Mouse (Mus musculus) layer of hippocampus, postnatal 36 days (tissue): Measurements from ENCODE around the gene Hivep3. TPM values are rescaled to one million over a fixed set of nuclear protein-coding genes. Genes with fewer than 3 reads are reported as not detected.

Source experiments
- DNase-seq, 2 experiments: peaks; one replicate each; pipeline ENCODE4 v3.0.0; 2022
- total RNA-seq, 2 experiments: library from RNA; stranded (reverse); gene quantifications; 2 replicates each; pipeline ENCODE4 v1.2.3; 2021

The Hivep3 gene
- total RNA-seq, 2 experiments from 2014 or later: 49.0 to 52.0 TPM

- no peak for DNase-seq
These were observed 289.7 kb downstream of the Hivep3 start for GRCm38 (mm10) chr4:120023221-120023840.

- DNase-seq: peak; percentile 68 to 71
These were observed 290.5 kb downstream of the Hivep3 start for GRCm38 (mm10) chr4:120024071-120024470.

DNA sequence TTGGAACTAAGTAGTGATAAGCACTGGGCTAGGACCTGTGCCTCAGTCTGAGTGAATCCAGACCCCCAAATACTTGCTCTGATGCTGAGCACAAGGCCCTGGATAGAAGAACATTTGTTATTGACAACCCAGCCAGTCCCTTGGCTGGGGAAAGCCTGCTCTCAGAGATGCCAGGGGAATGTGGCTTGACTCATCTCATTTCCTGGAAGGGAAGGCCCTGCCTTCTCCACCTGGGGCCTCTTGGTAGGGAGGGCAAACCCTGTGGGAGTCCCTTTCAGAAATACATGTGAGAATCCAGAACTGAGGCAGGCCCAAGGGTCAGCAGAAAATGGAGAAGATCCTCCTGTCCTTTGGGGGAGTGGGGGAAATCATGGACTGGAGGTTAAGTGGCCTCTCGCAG, 294.1 kb downstream of the Hivep3 start:
- DNase-seq: no peak

- no peak for DNase-seq
These were observed 296.4 kb downstream of the Hivep3 start for GRCm38 (mm10) chr4:120029937-120030336.

DNA sequence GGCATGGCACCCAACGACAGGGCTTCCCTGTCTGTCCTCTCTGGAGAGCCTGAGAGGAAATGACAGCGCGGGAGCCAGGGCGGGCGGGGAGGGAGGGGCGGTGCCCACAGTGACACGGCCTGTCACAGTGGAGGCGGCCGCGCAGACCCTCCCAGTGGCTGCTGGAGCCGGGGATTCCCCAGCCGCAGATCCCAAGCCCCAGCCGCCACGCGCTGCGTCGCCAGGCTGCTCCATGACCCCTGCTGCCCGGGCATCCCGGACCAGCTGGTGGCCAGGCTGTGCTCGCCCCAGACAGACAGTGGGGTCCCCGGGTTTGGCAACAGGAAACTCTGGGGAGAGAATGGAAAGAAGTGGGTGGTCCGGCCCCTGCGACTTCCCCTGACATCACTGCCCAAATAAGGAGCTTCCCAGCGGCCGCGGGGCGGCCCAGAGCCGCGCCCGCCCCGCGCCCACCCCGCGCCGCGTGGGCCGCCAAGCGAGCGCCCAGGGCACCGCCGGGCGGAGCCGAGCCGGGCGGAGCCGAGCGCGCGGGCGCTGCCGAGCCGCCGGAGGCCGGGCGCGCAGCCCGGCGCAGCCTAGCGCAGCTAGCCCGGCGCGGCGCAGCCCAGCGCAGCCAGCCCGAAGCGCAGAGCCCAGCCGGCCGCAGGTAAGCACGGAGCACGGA, 298.9 kb downstream of the Hivep3 start:
- DNase-seq: peak; percentile 71 to 73

DNA sequence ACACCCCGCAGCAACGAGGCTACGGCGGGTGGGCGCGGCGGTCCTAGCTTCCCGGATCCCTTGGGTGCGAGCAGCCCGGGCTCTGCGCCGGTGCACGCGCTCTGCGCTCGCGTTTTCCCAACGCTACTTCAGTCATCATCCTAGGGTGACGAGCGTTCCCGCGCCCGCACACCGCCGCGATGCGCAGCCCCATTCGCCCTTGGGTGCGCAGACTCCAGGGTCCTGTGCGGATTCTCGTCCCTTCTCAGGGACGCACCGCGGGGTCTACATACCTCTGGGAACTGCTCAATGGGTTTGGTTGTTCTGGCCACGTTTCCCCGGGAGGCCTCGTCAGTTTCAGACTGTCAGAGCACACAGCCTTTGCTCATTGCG, 299.4 kb downstream of the Hivep3 start:
- DNase-seq: no peak

DNA sequence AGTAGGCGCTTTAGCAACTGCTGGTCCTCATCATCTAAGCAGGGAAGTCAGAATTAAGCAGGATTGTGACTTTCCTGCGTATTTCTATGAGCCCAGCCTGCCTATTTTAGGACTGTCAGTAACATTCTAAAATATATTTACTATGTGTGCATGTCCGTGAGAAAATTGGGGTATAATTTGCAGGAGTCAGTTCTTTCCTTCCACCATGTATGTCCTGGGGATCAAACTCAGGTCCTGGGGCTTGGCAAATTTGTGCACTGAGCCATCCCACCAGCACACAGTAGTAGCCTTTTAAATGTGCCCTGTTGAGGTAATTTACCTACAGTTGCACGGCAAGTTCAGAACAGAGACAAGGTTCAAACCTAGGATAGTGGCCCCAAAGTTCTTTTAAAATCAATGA, 302.7 kb downstream of the Hivep3 start:
- no peak for DNase-seq

DNA sequence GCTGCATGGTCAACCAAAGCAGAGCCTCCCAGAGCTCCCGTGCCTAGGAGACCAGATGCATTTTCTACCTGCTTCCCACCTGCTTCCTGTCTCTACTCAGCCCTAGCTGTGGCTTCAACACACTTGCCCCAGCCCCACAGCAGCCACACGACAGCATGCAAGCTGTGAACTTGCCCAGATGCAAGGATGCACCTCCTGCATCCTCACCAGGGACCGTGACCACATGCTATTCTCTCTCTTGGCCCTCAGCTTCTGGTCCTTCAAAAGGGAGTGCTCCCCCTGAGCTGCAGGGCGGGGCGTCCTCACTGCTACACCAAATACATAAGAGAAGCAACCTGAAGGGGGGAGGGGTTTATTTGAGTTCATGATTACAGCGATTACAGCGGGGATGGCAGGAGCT, 303.4 kb downstream of the Hivep3 start:
- no peak for DNase-seq

GRCm38 (mm10) chr4:120041520-120041919, 307.9 kb downstream of the Hivep3 start:
- no peak for DNase-seq

- DNase-seq: no peak
These were observed 308.9 kb downstream of the Hivep3 start for GRCm38 (mm10) chr4:120042480-120042879.

- DNase-seq: no peak
These were observed 311.0 kb downstream of the Hivep3 start for GRCm38 (mm10) chr4:120044612-120045011.

DNA sequence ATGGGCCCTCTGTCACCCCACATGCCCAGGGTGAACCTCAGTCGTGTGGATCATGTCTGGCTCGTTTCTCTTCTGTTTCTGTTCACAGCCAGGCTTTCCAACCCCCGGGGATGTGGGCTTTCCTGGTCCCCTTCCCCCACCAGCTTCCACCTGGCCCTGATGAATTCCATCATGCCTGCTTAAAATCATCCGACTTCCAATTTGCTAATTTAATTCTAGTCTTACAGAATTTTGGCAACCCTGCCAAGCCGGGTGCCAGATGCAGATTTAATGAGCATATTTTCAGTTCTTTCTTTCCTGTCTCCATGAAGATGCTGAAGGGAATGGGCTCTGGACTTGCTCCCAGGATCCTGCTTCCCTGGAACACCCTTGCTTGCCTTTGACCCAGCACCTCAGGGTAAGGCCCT, 311.6 kb downstream of the Hivep3 start:
- DNase-seq: peak; percentile 76 to 78

- no peak for DNase-seq
These were observed 312.3 kb downstream of the Hivep3 start for GRCm38 (mm10) chr4:120045871-120046270.

- peak; percentile 38 to 47 for DNase-seq
These were observed 313.5 kb downstream of the Hivep3 start for GRCm38 (mm10) chr4:120047060-120047459.

GRCm38 (mm10) chr4:120048274-120048673, 314.7 kb downstream of the Hivep3 start:
- DNase-seq: no peak

GRCm38 (mm10) chr4:120049857-120050256, 316.3 kb downstream of the Hivep3 start:
- DNase-seq: no peak

GRCm38 (mm10) chr4:120052481-120052880, 318.9 kb downstream of the Hivep3 start:
- DNase-seq: no peak

DNA sequence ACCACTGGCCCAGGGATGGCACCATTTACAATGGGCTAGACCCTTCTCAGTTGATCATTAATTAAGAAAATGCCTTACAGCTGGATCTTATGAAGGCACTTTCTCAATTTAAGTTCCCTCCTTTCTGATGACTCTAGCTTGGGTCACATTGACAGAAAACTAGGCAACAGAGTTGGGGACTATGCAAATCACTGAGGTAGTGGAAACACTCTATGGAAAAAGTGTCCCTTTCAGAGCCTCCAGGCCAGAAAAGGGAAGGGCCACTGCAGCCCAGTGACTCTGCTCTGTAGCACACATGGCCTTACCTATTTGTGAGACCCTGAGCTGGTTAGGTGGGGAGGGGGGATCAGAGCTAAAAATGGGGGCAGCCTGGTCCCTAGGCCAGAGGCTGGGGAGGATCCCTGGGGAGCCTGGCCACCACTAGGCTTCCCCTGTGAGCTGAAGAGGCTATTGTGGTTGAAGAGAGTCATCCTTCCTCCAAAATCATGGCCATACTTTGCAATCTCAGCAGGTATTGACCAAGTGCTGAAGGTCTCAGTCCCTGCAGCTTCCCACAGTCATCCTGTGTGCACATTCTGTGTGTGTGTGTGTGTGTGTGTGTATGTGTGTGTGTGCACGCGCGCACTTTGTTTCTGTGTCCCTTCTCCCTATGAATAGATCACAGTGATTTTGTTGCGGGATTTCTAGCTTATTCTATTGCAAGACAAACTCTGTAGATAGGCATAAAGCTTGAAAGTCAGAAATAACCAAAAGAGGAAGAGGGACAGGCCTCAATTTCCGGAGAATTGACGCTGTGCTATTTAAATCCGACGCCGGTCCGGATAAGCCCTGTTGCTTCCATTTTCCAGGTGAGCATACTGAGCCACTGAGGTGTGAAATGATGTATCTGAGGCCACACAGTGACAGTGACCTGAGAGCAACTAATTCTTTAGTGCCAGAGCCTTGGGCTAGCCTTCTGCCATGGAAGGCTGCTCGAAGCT, 319.7 kb downstream of the Hivep3 start:
- DNase-seq: no peak

GRCm38 (mm10) chr4:120054145-120054544, 320.6 kb downstream of the Hivep3 start:
- DNase-seq: no peak

DNA sequence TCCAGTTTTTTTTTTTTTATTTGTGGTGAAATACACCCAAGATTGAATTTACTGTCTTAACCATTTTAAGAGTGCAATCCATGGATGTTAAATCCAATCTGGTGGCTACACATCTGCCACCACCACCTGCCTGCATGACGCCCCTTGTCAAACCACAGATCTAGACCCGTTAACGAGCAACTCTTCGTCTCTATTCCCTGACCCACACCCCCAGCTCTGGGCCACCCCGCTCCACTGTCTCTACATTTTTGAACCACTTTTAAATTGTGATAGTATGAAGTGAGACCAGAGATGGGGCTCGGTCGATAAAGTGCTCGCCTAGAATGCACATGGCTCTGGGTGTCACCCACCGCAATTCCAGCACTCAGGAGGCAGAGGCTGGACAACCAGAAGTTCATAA, 322.9 kb downstream of the Hivep3 start:
- DNase-seq: no peak

DNA sequence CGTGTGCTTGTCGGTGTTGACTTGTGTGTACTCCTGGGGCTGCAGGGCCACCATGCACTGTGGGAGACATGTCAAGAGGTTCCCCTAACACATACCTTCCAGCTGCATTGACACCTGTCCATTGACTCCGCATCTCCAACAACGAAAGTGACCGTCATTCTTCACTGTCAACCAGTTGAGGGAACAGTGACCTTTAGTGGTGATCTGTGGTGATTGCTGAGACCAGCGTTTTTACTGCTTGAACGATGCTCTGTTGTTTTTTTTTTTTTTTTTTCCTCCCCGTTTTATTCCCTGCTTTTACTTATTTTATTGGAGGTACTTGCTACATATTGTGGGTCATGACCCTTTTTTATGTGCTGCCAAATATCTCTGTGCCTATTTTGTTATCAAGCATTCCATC, 323.9 kb downstream of the Hivep3 start:
- DNase-seq: no peak

DNA sequence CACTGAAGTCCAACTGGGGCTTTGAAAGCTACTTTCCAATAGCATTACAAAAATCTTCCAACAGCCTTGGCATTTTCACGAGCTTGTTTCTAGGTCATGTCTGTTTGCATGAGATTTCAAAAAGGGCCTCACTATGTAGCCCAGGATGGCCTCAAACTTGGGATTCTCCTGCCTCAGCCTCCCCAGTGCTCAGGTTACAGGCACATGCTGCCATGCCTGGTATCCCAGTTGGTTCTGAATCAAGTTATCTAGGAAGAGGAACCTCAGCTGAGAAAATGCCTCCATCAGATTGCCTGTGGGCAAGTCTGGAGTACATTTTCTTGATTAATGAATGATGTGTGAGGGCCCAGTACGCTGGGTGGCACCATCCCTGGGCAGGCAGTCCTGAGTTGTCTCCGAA, 324.6 kb downstream of the Hivep3 start:
- no peak for DNase-seq

- DNase-seq: no peak
These were observed 325.2 kb downstream of the Hivep3 start for GRCm38 (mm10) chr4:120058794-120059193.
